Mouse (Mus musculus): ENCODE measurements around the gene Eif4a2. TPM values are rescaled to one million over a fixed set of nuclear protein-coding genes. Genes with fewer than 3 reads are reported as not detected.
A peak's percentile ranks its signal among the peaks of the same experiment; 100 is the strongest.
"Not testable (repeated sequence)": the region's sequence is repeated elsewhere in the genome, so short reads cannot be mapped to it uniquely, and the experiment has no call there.

Eif4a2 gene
- polyA plus RNA-seq (2014; fragmentation: Nextera tagmentation; extraction: Ambion mirVana) = 230 and 239 TPM in 2 replicates

DNA sequence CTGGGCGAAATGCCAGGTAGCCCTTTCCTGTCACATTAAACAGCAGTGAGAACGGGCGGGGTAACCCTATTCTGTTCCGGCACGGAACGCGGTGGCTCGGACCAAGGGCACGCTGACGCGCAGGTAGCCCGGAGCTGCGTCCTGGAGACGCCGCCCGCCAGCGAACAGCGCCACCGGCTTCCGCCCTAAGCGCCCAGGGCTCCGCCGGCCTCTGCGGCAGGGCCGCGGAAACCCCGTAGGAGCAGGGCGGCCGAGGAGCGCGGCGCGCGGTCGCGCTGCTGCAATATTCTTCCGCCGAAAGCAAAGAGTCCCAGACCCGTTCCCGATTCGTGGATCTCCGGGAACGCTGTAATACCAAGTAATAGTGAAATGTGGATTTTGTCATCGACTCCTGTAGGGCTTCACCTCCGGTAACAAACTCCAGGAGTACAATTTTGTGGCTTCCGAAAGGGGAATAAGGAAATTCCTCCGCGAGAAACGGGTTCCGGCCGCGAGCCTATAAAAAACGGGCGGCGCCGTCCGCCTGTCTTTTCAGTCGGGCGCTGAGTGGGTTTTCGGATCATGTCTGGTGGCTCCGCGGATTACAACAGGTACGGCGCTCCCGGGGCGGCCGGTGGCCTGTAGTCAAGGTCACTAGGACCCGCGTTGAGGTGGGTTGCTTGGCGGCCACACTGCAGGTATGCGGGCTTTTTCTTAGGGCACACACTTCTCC lies at the start of gene Eif4a2:
Gene Eif4a2, plus strand, starts transcription at position 214 of the 712 bp plus-strand sequence.
- H3K9ac ChIP-seq (ENCODE audit: low read depth, low read length) = peak within 1 kb of the TSS; percentile 98
- peak; percentile 94 for DNase-seq (ENCODE audit: low spot score)
- peak within 1 kb of the TSS; percentile 69 for H3K4me2 ChIP-seq (replicated peaks; ENCODE audit: low read depth, low read length)
- peak within 1 kb of the TSS; percentile 93 for H3K4me3 ChIP-seq (ENCODE audit: low read depth, low read length)
- under 1% methylated on average over 71 of the region's 71 CpGs for WGBS
- H3K36me3 ChIP-seq (ENCODE audit: control insufficient read depth, insufficient read depth, low read length) = peaks cover 2% of the 10 kb centered on the region; the same call in 1 of the 2 replicates
- H3K4me1 ChIP-seq (replicated peaks; ENCODE audit: control insufficient read depth, insufficient read depth, low read length) = peaks cover 5% of the 10 kb centered on the region; the same call in 1 of the 2 replicates
- H3K27me3 ChIP-seq (ENCODE audit: control insufficient read depth, insufficient read depth, low read length) = no peaks in the 10 kb centered on the region
- no peaks in the 10 kb centered on the region for H3K9me3 ChIP-seq (ENCODE audit: control insufficient read depth, low read length)
- peak within 1 kb of the TSS; percentile 91 for H3K27ac ChIP-seq (ENCODE audit: low read depth, low read length)
- peak; percentile 90 for ATAC-seq (ENCODE audit: low FRiP score)

DNA sequence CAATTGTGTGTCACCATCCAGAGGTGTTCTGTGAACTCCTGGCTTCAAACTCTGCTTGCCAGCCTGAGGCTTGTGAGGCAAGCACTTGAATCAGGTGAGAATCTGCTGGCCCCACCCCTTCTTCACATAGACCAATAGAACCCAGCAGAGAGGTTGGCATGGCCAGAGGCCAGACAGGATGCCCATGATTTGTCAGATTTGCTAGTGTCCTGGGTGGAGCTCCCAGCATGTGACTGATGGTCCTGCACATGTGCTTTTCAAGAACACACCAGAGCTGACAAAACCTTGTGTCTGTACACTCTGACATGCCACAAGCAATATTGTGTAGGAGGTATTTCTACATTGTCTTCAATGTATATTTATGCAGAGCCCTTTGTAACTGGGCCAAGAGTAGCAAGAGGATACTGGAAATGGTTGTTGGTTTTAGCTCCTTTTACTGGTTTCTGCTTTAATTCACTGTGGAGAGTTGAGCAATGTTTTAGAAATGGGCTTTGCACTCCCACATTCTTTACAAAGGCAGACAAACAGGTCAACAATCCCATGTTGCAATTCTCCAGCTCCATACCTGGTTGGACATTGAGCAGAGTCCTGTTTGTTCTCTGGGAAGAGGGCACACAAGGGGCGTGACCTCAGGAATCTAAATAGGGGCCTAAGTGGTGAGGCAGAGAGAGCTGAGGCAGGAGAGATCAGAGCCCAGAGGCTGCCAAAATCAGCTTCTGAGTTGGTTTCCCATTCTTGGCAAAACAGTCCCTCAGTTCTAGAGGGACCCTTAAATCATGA lies 49.4 kb upstream of the Eif4a2 start, which contains the start of gene Kng1:
Gene Kng1, plus strand, starts transcription at position 198 of the 780 bp plus-strand sequence.
- H3K9me3 ChIP-seq (ENCODE audit: control insufficient read depth, low read length); ATAC-seq (ENCODE audit: low FRiP score); H3K27me3 ChIP-seq (ENCODE audit: control insufficient read depth, insufficient read depth, low read length); H3K36me3 ChIP-seq (ENCODE audit: control insufficient read depth, insufficient read depth, low read length); H3K9ac ChIP-seq (ENCODE audit: low read depth, low read length); H3K4me2 ChIP-seq (replicated peaks; ENCODE audit: low read depth, low read length); H3K27ac ChIP-seq (ENCODE audit: low read depth, low read length); DNase-seq (ENCODE audit: low spot score); H3K4me3 ChIP-seq (ENCODE audit: low read depth, low read length); H3K4me1 ChIP-seq (replicated peaks; ENCODE audit: control insufficient read depth, insufficient read depth, low read length): not testable (repeated sequence)
- 100% methylated on average over 1 of the region's 1 CpGs for WGBS

DNA sequence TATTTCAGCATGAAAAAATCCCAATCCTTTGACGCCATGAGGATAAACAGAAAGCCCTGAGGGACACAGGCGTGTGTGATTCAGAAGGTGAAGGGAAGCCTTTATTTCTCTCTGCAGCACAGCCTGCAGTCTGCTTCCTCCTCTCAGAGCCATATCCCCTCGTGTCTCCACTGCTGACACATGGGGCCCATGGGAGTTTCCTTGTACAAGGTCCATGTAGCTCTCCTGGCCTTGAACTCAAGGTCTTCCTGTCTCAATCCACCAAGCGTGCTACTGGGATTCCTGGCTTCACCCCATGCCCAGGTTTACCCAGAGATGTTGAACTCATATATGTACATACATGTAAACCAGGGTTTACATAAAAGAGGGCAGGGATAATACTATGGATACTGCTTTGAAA lies 47.6 kb upstream of the Eif4a2 start:
- not testable (repeated sequence) for H3K9me3 ChIP-seq (ENCODE audit: control insufficient read depth, low read length); H3K4me3 ChIP-seq (ENCODE audit: low read depth, low read length); H3K4me2 ChIP-seq (replicated peaks; ENCODE audit: low read depth, low read length); H3K27me3 ChIP-seq (ENCODE audit: control insufficient read depth, insufficient read depth, low read length); ATAC-seq (ENCODE audit: low FRiP score); H3K36me3 ChIP-seq (ENCODE audit: control insufficient read depth, insufficient read depth, low read length); DNase-seq (ENCODE audit: low spot score); H3K4me1 ChIP-seq (replicated peaks; ENCODE audit: control insufficient read depth, insufficient read depth, low read length); H3K27ac ChIP-seq (ENCODE audit: low read depth, low read length); H3K9ac ChIP-seq (ENCODE audit: low read depth, low read length)
- WGBS = 70% methylated on average over 4 of the region's 4 CpGs

DNA sequence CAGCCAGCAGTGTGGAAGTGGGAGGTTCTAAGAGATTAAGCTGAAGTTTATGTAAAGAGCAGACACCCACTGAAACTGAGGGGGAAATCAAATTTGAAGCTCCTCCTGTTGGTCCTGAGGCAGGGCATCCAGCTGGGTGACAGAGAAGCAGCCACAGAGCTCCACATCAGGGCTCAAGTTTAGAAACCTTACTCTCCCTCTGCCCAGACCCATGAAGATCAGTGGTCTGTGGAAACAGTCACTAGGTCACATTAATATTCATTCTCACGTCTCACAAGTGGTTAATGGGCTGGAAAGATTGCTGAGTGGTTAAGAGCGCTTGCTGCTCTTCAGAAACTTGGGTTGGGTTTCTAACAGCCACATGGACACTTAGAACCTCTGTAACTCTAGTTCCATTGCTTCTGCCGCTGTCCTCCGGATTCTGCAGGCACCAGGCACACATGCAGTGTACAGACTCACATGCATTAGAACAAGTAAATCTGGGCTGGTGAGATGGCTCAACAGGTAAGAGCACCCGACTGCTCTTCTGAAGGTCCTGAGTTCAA lies 46.4 kb upstream of the Eif4a2 start:
- not testable (repeated sequence) for H3K9ac ChIP-seq (ENCODE audit: low read depth, low read length); H3K4me2 ChIP-seq (replicated peaks; ENCODE audit: low read depth, low read length); H3K27me3 ChIP-seq (ENCODE audit: control insufficient read depth, insufficient read depth, low read length); H3K4me1 ChIP-seq (replicated peaks; ENCODE audit: control insufficient read depth, insufficient read depth, low read length); DNase-seq (ENCODE audit: low spot score); H3K27ac ChIP-seq (ENCODE audit: low read depth, low read length); H3K4me3 ChIP-seq (ENCODE audit: low read depth, low read length); H3K9me3 ChIP-seq (ENCODE audit: control insufficient read depth, low read length); ATAC-seq (ENCODE audit: low FRiP score); H3K36me3 ChIP-seq (ENCODE audit: control insufficient read depth, insufficient read depth, low read length)
- 79% methylated on average over 5 of the region's 5 CpGs for WGBS

DNA sequence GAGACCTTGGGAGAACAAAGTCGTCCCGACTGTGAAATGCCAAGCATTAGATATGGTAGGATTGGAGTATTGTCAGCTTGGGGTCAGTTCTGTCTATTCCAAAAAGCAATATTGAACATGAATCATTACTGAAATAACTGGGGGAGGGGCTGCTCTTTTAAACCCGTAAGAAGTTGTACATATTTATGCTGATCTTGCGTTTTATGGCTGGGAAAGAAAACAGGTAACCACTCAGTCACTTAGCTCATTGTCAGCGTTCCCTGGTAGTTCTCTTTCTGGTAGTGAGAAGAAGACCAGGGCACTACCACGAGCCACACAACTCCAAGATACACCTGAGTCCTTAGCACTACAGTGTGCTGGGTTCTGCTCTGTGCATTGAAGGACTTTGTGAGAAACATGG lies 29.7 kb upstream of the Eif4a2 start:
- ATAC-seq (ENCODE audit: low FRiP score); DNase-seq (ENCODE audit: low spot score); H3K27me3 ChIP-seq (ENCODE audit: control insufficient read depth, insufficient read depth, low read length); H3K4me2 ChIP-seq (replicated peaks; ENCODE audit: low read depth, low read length); H3K4me1 ChIP-seq (replicated peaks; ENCODE audit: control insufficient read depth, insufficient read depth, low read length); H3K9ac ChIP-seq (ENCODE audit: low read depth, low read length); H3K4me3 ChIP-seq (ENCODE audit: low read depth, low read length); H3K9me3 ChIP-seq (ENCODE audit: control insufficient read depth, low read length); H3K36me3 ChIP-seq (ENCODE audit: control insufficient read depth, insufficient read depth, low read length); H3K27ac ChIP-seq (ENCODE audit: low read depth, low read length): not testable (repeated sequence)
- WGBS = 86% methylated on average over 6 of the region's 6 CpGs

DNA sequence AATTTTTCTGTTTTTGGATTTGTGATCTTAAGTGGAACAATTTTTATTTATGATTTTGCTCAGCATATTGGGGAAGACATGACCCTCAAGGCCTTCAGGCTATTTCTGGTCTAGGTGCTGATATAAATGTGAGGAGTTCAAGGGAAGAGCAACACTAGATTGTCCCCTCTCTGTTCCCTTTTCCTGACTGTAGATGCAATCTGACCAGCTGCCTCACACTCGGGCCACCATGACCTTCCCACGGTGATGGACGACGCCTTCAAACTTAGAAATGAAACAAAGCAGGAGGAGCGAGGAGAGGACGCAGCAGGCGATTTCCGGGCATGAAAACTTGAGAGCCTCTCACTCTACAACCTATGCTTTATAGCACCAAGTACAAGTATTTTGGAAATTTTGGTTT lies 20.1 kb upstream of the Eif4a2 start:
- not testable (repeated sequence) for H3K36me3 ChIP-seq (ENCODE audit: control insufficient read depth, insufficient read depth, low read length); H3K4me2 ChIP-seq (replicated peaks; ENCODE audit: low read depth, low read length); DNase-seq (ENCODE audit: low spot score); H3K4me3 ChIP-seq (ENCODE audit: low read depth, low read length); H3K9me3 ChIP-seq (ENCODE audit: control insufficient read depth, low read length); H3K4me1 ChIP-seq (replicated peaks; ENCODE audit: control insufficient read depth, insufficient read depth, low read length); ATAC-seq (ENCODE audit: low FRiP score); H3K27ac ChIP-seq (ENCODE audit: low read depth, low read length); H3K9ac ChIP-seq (ENCODE audit: low read depth, low read length); H3K27me3 ChIP-seq (ENCODE audit: control insufficient read depth, insufficient read depth, low read length)
- 79% methylated on average over 8 of the region's 8 CpGs for WGBS

DNA sequence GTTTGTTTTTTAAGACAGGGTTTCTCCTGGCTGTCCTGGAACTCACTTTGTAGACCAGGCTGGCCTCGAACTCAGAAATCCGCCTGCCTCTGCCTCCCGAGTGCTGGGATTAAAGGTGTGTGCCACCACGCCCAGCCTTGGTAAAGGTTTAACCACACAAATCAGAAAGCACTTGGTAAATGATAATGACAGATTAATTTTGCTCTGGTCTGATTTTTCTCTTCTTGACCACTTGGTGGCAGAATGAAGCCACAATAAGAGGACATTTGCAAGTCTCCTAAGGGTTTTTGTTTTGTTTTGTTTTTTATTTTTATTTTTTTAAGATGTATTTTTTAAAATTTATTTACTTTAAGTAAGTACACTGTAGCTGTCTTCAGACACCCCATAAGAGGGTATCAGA lies 19.5 kb upstream of the Eif4a2 start:
- H3K27me3 ChIP-seq (ENCODE audit: control insufficient read depth, insufficient read depth, low read length); H3K9me3 ChIP-seq (ENCODE audit: control insufficient read depth, low read length); DNase-seq (ENCODE audit: low spot score); H3K4me1 ChIP-seq (replicated peaks; ENCODE audit: control insufficient read depth, insufficient read depth, low read length); H3K4me2 ChIP-seq (replicated peaks; ENCODE audit: low read depth, low read length); H3K9ac ChIP-seq (ENCODE audit: low read depth, low read length); H3K36me3 ChIP-seq (ENCODE audit: control insufficient read depth, insufficient read depth, low read length); H3K4me3 ChIP-seq (ENCODE audit: low read depth, low read length); ATAC-seq (ENCODE audit: low FRiP score); H3K27ac ChIP-seq (ENCODE audit: low read depth, low read length): not testable (repeated sequence)
- 65% methylated on average over 4 of the region's 4 CpGs for WGBS

DNA sequence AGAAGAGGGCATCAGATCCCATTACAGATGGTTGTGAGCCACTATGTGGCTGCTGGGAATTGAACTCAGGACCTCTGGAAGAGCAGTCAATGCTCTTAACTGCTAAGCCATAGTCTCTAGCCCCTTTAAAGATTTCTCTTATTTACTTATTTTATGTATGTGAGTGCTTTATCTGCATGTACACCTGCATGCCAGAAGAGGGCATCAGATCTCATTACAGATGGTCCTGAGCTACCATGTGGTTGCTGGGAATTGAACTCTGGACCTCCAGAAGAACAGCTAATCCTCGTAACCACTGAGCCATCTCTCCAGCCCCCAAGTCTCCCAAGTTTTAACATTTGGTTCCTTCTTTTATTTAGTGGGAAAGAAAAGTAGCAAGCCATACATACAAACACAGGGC lies 18.8 kb upstream of the Eif4a2 start:
- H3K27me3 ChIP-seq (ENCODE audit: control insufficient read depth, insufficient read depth, low read length); H3K4me1 ChIP-seq (replicated peaks; ENCODE audit: control insufficient read depth, insufficient read depth, low read length); H3K9me3 ChIP-seq (ENCODE audit: control insufficient read depth, low read length); H3K9ac ChIP-seq (ENCODE audit: low read depth, low read length); H3K4me3 ChIP-seq (ENCODE audit: low read depth, low read length); DNase-seq (ENCODE audit: low spot score); ATAC-seq (ENCODE audit: low FRiP score); H3K4me2 ChIP-seq (replicated peaks; ENCODE audit: low read depth, low read length); H3K27ac ChIP-seq (ENCODE audit: low read depth, low read length); H3K36me3 ChIP-seq (ENCODE audit: control insufficient read depth, insufficient read depth, low read length): not testable (repeated sequence)
- 94% methylated on average over 1 of the region's 1 CpGs for WGBS

All from hindbrain, embryonic 11.5 days (tissue).